Mouse (Mus musculus) gastrocnemius, postnatal 14 days (tissue): ENCODE results near the gene Tpx2. TPM values are rescaled to one million over a fixed set of nuclear protein-coding genes. Genes with fewer than 3 reads are reported as not detected.

ENCODE experiments used
- DNase-seq: peaks from one replicate; pipeline ENCODE4 v3.0.0; 2021; ENCODE audit warnings: mixed read lengths
- intact Hi-C: fragments of 180-260 bp; cut with DNase I; formaldehyde crosslinking; loops from one replicate; pipeline ENCODE4 v1.15.1; 2025; ENCODE audit warnings: low total_unique reads
- microRNA-seq, 2 experiments: library from miRNA; unstranded; fragments of <30 nt; microRNA quantifications; one replicate each; pipeline ENCODE4 v1.2.0; 2021
- total RNA-seq, 2 experiments: library from RNA; stranded (reverse); gene quantifications; 2 replicates each; pipeline ENCODE4 v1.2.3; 2021

Tpx2 gene
- total RNA-seq, 2 experiments from 2014 or later, result 4.1 to 4.7 TPM

GRCm38 (mm10) chr2:152928219-152928987, 80.6 kb downstream of the Tpx2 start:
- DNase-seq, result no peak
- intact Hi-C loops, result no loop called here

DNA sequence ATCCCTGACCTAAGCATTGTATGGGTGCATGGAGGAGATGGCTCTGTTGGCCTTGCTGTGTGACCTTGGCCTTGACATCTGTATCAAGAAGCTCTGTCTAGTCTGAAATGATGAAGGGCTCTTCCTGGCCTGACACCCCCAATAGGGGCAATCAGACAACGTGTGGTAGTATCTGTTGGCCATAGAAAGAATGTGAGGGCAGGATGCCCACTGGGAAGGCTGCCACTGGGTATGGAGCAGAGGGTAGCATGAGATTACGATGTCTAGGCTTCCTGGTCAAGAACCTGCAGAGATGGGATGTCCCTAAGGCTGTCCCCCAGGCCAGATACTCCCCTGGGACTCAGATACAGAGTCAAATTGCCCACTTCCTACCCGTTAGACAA, 81.2 kb downstream of the Tpx2 start:
- intact Hi-C loops, result no loop called here
- DNase-seq, result no peak

DNA sequence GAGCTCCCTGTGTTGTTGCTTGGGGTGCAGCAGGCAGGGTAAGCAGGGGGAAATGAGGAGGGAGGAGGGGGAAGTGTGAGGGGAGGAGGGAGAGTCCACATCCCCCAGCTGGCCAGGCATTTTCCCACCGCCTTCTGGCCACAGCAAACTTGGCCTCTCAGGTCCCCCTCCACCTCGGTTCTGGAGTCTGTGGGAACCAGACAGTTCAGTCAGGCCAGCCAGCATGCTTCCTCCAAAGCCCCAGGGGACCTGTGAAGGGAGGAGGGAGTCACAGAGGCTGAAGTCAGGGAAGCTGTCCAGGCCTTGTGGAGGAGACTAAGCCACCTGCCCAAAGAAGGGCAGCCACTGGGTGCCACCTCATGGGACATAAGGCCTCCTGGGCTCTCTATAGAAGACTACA, 82.5 kb downstream of the Tpx2 start:
- DNase-seq, result peak; percentile 71
- intact Hi-C loops, result no loop called here

GRCm38 (mm10) chr2:152931456-152932160, 83.8 kb downstream of the Tpx2 start:
- DNase-seq, result peak; percentile 23

GRCm38 (mm10) chr2:152933048-152933447, 85.3 kb downstream of the Tpx2 start, which contains the start of gene Foxs1:
TSS of gene Foxs1 (minus strand) at chr2:152933208.
- intact Hi-C loops, result no loop called here
- DNase-seq, result peak; percentile 64

More at GRCm38 (mm10) chr2:152931456-152932160, 83.8 kb downstream of the Tpx2 start:
- intact Hi-C loops, result no loop called here

DNA sequence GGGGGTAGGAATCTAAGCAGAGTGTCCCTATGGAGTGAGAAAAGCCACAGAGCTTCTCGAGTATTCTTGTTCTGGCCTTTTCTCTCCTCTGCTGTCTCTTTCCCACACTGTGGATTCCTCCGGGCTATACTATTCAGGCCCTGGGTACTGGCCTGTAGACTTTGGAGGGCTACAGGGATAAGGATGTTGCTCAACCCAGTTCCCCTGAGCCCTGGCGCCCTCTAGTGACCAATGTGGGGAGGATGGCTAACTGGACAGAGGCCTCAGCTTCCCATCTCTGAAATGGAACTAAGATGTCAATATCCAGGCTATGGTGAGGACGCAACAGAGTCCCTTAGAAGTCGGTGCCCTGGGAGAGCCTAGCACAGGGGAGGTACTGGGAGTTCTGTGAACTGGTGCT, 85.8 kb downstream of the Tpx2 start:
- intact Hi-C loops, result no loop called here

DNA sequence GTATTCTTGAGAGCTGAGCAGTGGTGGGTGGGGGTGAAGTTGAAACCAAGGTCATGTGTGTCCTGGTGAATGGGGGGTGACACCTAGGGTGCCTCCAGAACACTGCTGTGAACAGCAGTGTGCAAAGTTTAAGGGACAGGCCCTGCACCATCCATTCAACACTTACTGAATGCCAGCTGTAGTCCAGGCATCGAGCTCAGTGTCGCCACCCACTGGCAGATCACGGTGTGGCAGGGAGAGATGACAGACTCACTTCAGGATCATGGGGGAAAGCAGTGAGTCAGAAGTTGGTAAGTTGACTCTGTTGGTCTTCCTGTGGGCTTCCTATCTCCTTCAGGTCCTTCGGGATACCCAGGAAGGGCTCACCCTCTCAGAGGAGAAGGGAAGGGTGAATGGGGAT, 92.1 kb downstream of the Tpx2 start:
- intact Hi-C loops, result no loop called here
- no peak for DNase-seq

More for the DNA sequence above, 85.8 kb downstream of the Tpx2 start:
- DNase-seq, result peak; percentile 75

GRCm38 (mm10) chr2:152941106-152941505, 93.3 kb downstream of the Tpx2 start:
- no peak for DNase-seq
- intact Hi-C loops, result no loop called here

DNA sequence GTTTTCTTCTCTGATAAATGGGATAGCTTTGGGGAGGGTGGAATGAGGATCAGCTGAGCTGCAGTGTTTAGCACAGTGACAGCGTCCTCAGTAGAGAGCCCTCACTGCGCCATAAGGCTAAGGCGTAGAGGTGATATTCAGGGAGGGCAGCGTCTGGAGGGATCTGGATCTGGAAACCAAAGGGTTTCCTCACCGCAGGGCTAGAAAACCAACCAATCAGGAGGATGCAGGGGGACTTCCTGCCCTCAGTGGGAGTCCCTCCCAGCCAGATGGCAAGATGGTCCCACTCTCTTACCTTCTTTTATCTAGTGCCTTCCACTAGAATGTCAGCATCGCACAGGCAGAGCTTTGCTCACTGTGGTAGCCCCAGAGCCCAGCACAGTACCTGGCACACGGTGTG, 94.0 kb downstream of the Tpx2 start:
- no peak for DNase-seq
- intact Hi-C loops, result no loop called here

DNA sequence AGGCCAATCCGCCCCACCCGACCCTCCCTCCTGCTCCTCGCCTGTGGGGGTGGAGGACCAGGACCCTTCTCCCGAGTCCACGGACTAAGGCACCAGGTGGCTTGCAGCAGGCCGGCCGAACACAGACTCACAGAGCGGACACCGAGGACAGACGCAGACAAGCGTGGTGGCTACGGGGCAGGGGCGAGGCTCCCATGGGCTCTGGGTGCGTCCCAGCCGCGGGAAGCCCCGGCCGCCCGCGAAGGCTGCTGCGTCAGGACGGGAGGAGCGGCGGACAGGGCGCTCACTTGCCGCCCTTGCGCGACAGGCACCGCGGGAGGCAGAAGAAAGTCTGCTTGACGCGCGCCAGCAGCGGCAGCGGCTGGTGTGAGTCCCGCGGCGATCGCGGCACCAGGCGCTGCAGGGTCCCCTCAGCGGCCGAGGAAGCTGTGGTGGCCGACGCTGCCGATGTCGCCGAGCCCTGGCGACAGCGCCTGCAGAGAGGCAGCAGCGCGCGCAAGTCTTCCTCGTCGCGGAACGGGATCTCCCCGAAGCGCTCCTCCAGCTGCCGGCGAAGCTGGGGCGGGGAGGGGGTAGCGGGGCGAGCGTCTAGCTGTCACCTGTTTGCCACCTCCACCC, 95.2 kb downstream of the Tpx2 start:
- intact Hi-C loops, result no loop called here
- DNase-seq, result no peak

DNA sequence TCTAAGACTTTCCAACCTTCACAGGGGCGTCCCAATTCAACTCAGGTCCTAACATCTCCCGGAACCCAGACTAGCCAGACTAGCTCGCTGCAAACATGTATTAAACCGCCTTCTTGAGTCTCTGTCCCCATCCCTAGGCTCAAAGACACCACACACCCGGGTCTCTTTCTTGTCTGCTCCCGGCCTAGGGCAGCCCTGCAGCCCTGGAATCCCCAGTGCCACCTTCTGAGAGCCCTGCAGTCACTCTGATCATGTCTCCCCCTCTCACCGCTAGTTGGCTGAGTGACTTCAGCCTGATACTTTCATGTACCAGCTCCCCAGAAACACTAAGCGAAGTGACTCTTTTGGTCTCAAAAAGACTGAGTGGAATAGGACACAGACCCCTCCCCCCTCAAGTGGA, 95.8 kb downstream of the Tpx2 start:
- no peak for DNase-seq
- intact Hi-C loops, result no loop called here

GRCm38 (mm10) chr2:152944013-152944412, 96.2 kb downstream of the Tpx2 start:
- intact Hi-C loops, result no loop called here
- no peak for DNase-seq

Small RNA genes within 50 kb of the gene (microRNA-seq; reads per million reads assigned to microRNA genes)
- gene Mir5622, result 0 reads per million in 2 experiments

Other genes starting within 250 kb of the Tpx2 start
- gene Defb45, start 248.6 kb upstream of the Tpx2 start, total RNA-seq, result not detected
- not detected for gene Defb36, start 243.6 kb upstream of the Tpx2 start, total RNA-seq
- gene Defb25, start 224.9 kb upstream of the Tpx2 start, total RNA-seq, result 1 to 10 TPM; 1.3 to 1.4 TPM
- gene Rem1, start 221.0 kb upstream of the Tpx2 start, total RNA-seq, result 1 to 10 TPM; 5.2 to 7.3 TPM
- 10 to 100 TPM; 45.8 to 49.1 TPM for gene H13, start 178.5 kb upstream of the Tpx2 start, total RNA-seq
- 10 to 100 TPM; 11.9 to 13.8 TPM for gene Mcts2, start 160.9 kb upstream of the Tpx2 start, total RNA-seq
- gene Id1, start 111.7 kb upstream of the Tpx2 start, total RNA-seq, result 10 to 100 TPM; 12.5 to 17.3 TPM
- gene Cox4i2, start 93.8 kb upstream of the Tpx2 start, total RNA-seq, result 1 to 10 TPM; 5.9 to 6.0 TPM
- 10 to 100 TPM; 14.4 to 28.6 TPM for gene Bcl2l1, start 16.2 kb upstream of the Tpx2 start, total RNA-seq
- 100 to 1,000 TPM; 150 to 230 TPM for gene Mylk2, start 63.4 kb downstream of the Tpx2 start, total RNA-seq
- gene Foxs1, start 85.2 kb downstream of the Tpx2 start, total RNA-seq, result 1 to 10 TPM; 4.2 to 5.6 TPM
- 1 to 10 TPM in 1 of 2 experiments, under 1 TPM in 1; 0.62 to 3.3 TPM for gene Dusp15, start 103.7 kb downstream of the Tpx2 start, total RNA-seq
- gene Ttll9, start 114.5 kb downstream of the Tpx2 start, total RNA-seq, result not detected
- 10 to 100 TPM; 56.8 to 65.5 TPM for gene Pdrg1, start 167.5 kb downstream of the Tpx2 start, total RNA-seq
- under 1 TPM in 1 of 2 experiments, not detected in 1; 0.37 TPM for gene Xkr7, start 183.9 kb downstream of the Tpx2 start, total RNA-seq
- gene Ccm2l, start 218.0 kb downstream of the Tpx2 start, total RNA-seq, result 1 to 10 TPM; 5.9 to 9.1 TPM